Mouse (Mus musculus) frontal cortex, postnatal 14 days (tissue): ENCODE data around the gene Tmem98.

Experiments
- DNase-seq, 2 experiments: peaks; one replicate each; pipeline ENCODE4 v3.0.0; 2022; ENCODE audit warnings: low spot score in 2 of 2

Tmem98 gene

GRCm38 (mm10) chr11:80854430-80854829, 44.5 kb downstream of the Tmem98 start:
- no peak for DNase-seq

GRCm38 (mm10) chr11:80854908-80855307, 44.9 kb downstream of the Tmem98 start:
- no peak for DNase-seq

GRCm38 (mm10) chr11:80856827-80857226, 46.9 kb downstream of the Tmem98 start:
- no peak for DNase-seq

- no peak for DNase-seq
These were observed 48.1 kb downstream of the Tmem98 start, which contains the start of gene Spaca3 for GRCm38 (mm10) chr11:80858065-80858464. Spaca3 (plus strand) TSS chr11:80858365.

- no peak for DNase-seq
These were observed 53.0 kb downstream of the Tmem98 start for GRCm38 (mm10) chr11:80862941-80863340.

- no peak for DNase-seq
These were observed 58.1 kb downstream of the Tmem98 start for GRCm38 (mm10) chr11:80868039-80868438.
